Mouse (Mus musculus): ENCODE measurements around the gene Polr2b. TPM values are rescaled to one million over a fixed set of nuclear protein-coding genes. Genes with fewer than 3 reads are reported as not detected.

The Polr2b gene
- polyA plus RNA-seq, 1 experiment from 2014 or later: 46.1 TPM

DNA sequence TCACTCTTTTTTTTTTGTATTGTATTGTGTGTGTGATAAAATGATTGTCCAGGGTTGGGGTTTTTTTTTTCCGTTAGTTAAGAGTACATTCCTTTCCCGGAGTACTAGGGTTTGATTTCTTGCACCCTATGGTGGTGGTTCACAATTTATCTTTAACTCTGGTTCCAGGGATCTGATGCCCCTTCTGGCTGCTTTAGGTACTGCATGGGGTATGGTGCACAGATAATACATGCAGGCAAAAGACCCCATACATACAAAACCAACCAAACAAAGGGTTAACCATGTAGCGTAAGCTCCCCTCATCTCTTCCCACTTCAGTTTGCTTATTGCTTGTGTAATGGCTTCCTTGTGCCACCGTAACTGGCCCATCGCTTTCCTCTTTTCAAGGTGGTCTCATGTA is 34.0 kb upstream of the Polr2b start:
- no peaks in the 10 kb centered on the region for H3K27me3 ChIP-seq (ENCODE audit: insufficient read depth, low read length)
- TF ChIP-seq CTCF (IDR thresholded peaks at IDR 0.05; ENCODE audit: low read depth): peak; percentile 70
- H3K4me1 ChIP-seq (replicated peaks; ENCODE audit: insufficient read depth, low read length): no peaks in the 10 kb centered on the region; the same call in 1 of the 2 replicates
- no peak overlapping the region for H3K4me2 ChIP-seq (ENCODE audit: low read length)
- ATAC-seq (replicated peaks; ENCODE audit: low FRiP score, low read depth): no peak
- H3K9me3 ChIP-seq (replicated peaks; ENCODE audit: low read length): no peaks in the 10 kb centered on the region
- no peak overlapping the region for H3K27ac ChIP-seq
- peak; percentile 27 for DNase-seq (ENCODE audit: low spot score)
- no peak overlapping the region for H3K9ac ChIP-seq (ENCODE audit: low read depth, low read length)
- no peak overlapping the region for H3K4me3 ChIP-seq (replicated peaks; ENCODE audit: low read depth, low read length)
- 92% methylated on average over 5 of the region's 5 CpGs for WGBS
- peaks cover 61% of the 10 kb centered on the region for H3K36me3 ChIP-seq (ENCODE audit: insufficient read depth, low read length)

DNA sequence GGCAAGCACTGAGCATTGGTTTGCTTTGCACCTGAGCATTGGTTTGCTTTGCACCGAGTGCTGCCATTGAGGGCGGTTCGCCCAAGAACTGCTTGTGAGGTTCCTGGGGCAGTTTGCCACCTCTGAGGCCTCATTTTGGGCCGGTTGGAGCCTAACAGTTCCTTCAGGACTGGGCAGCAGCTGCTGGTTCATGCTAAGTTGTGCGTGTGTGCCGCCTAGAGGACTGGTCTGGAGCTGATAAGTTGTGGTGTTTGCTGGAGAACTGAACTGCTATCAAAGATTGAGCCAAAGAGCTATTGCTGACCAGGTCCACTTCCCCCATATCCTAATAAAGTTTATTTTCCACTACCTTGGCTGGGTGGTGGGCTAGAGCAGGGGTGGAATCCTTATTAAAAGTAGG is 32.7 kb upstream of the Polr2b start:
- Histone ChIP-seq H3K27me3 (ENCODE audit: insufficient read depth, low read length) (no peaks in the 10 kb centered on the region), H3K36me3 (ENCODE audit: insufficient read depth, low read length) (peaks cover 74% of the 10 kb centered on the region), H3K4me2 (ENCODE audit: low read length) (no peak overlapping the region), H3K9me3 (replicated peaks; ENCODE audit: low read length) (no peaks in the 10 kb centered on the region), H3K9ac (ENCODE audit: low read depth, low read length) (no peak overlapping the region), H3K4me1 (replicated peaks; ENCODE audit: insufficient read depth, low read length) (no peaks in the 10 kb centered on the region; the same call in 1 of the 2 replicates), H3K27ac (no peak overlapping the region), H3K4me3 (replicated peaks; ENCODE audit: low read depth, low read length) (no peak overlapping the region)
- ATAC-seq (replicated peaks; ENCODE audit: low FRiP score, low read depth): no peak
- TF ChIP-seq CTCF (IDR thresholded peaks at IDR 0.05; ENCODE audit: low read depth): no peak
- WGBS: 86% methylated on average over 6 of the region's 6 CpGs
- DNase-seq (ENCODE audit: low spot score): no peak

DNA sequence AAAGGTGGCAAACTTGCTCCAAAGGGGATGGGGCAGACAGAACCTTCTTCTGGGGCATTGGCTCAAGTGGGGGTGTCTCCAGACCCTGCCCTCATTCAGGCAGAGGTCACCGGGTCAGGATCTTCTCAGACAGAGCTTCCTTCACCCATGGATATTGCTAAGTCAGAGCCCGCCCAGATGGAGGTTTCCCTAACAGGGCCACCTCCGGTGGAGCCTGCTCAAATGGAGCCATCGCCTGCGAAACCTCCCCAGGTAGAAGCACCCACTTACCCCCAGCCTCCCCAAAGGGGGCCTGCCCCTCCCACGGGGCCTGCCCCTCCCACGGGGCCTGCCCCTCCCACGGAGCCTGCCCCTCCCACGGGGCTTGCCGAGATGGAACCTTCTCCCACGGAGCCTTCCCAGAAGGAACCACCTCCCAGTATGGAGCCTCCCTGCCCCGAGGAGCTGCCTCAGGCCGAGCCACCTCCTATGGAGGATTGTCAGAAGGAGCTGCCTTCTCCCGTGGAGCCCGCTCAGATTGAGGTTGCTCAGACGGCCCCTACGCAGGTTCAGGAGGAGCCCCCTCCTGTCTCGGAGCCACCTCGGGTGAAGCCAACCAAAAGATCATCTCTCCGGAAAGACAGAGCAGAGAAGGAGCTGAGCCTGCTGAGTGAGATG is 28.3 kb upstream of the Polr2b start:
- Histone ChIP-seq H3K27me3 (ENCODE audit: insufficient read depth, low read length) (no peaks in the 10 kb centered on the region), H3K36me3 (ENCODE audit: insufficient read depth, low read length) (peaks cover 63% of the 10 kb centered on the region), H3K4me2 (ENCODE audit: low read length) (no peak overlapping the region), H3K4me1 (replicated peaks; ENCODE audit: insufficient read depth, low read length) (no peaks in the 10 kb centered on the region), H3K9me3 (replicated peaks; ENCODE audit: low read length) (no peaks in the 10 kb centered on the region), H3K9ac (ENCODE audit: low read depth, low read length) (no peak overlapping the region), H3K27ac (no peak overlapping the region), H3K4me3 (replicated peaks; ENCODE audit: low read depth, low read length) (no peak overlapping the region)
- TF ChIP-seq CTCF (IDR thresholded peaks at IDR 0.05; ENCODE audit: low read depth): no peak
- no peak for DNase-seq (ENCODE audit: low spot score)
- ATAC-seq (replicated peaks; ENCODE audit: low FRiP score, low read depth): no peak
- 73% methylated on average over 20 of the region's 20 CpGs for WGBS

DNA sequence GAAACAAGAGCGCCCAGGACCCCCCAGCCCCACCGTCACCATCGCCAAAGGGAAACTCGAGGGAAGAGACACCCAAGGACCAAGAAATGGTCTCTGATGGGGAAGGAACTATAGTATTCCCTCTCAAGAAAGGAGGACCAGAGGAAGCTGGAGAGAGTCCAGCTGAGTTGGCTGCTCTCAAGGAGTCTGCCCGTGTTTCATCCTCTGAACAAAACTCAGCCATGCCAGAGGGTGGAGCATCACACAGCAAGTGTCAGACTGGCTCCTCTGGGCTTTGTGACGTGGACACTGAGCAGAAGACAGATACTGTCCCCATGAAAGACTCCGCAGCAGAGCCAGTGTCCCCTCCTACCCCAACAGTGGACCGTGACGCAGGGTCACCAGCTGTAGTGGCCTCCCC is 27.7 kb upstream of the Polr2b start:
- H3K9ac ChIP-seq (ENCODE audit: low read depth, low read length): no peak overlapping the region
- no peak overlapping the region for H3K4me3 ChIP-seq (replicated peaks; ENCODE audit: low read depth, low read length)
- no peak for DNase-seq (ENCODE audit: low spot score)
- peaks cover 62% of the 10 kb centered on the region for H3K36me3 ChIP-seq (ENCODE audit: insufficient read depth, low read length)
- no peaks in the 10 kb centered on the region for H3K27me3 ChIP-seq (ENCODE audit: insufficient read depth, low read length)
- H3K9me3 ChIP-seq (replicated peaks; ENCODE audit: low read length): no peaks in the 10 kb centered on the region
- H3K4me1 ChIP-seq (replicated peaks; ENCODE audit: insufficient read depth, low read length): no peaks in the 10 kb centered on the region
- no peak overlapping the region for H3K4me2 ChIP-seq (ENCODE audit: low read length)
- 89% methylated on average over 9 of the region's 9 CpGs for WGBS
- H3K27ac ChIP-seq: no peak overlapping the region
- TF ChIP-seq CTCF (IDR thresholded peaks at IDR 0.05; ENCODE audit: low read depth): no peak
- ATAC-seq (replicated peaks; ENCODE audit: low FRiP score, low read depth): no peak

DNA sequence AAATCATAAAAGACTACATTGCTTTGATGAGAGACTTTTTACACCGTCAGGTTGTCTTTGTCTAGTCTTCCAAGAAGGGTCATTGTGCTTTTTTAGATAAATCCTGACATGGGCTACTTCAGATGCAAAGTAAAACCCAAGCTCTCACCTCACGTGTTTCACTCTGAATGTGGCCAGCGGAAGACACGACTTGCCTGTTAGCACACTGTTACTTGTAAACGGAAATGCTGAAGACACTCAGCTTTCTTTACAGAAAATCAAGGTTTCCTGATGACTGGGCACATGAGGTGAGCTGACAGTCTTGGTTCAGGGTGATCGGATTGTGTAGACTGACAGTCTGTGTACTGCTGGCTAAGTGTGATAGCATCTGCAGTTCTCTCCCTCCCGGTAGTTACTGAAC is 24.3 kb upstream of the Polr2b start:
- 75% methylated on average over 7 of the region's 7 CpGs for WGBS
- no peak for ATAC-seq (replicated peaks; ENCODE audit: low FRiP score, low read depth)
- Histone ChIP-seq H3K36me3 (ENCODE audit: insufficient read depth, low read length) (peaks cover 60% of the 10 kb centered on the region), H3K27ac (no peak overlapping the region), H3K9ac (ENCODE audit: low read depth, low read length) (no peak overlapping the region), H3K9me3 (replicated peaks; ENCODE audit: low read length) (no peaks in the 10 kb centered on the region), H3K4me2 (ENCODE audit: low read length) (no peak overlapping the region), H3K4me3 (replicated peaks; ENCODE audit: low read depth, low read length) (no peak overlapping the region), H3K27me3 (ENCODE audit: insufficient read depth, low read length) (no peaks in the 10 kb centered on the region), H3K4me1 (replicated peaks; ENCODE audit: insufficient read depth, low read length) (no peaks in the 10 kb centered on the region)
- no peak for TF ChIP-seq CTCF (IDR thresholded peaks at IDR 0.05; ENCODE audit: low read depth)
- DNase-seq (ENCODE audit: low spot score): no peak

DNA sequence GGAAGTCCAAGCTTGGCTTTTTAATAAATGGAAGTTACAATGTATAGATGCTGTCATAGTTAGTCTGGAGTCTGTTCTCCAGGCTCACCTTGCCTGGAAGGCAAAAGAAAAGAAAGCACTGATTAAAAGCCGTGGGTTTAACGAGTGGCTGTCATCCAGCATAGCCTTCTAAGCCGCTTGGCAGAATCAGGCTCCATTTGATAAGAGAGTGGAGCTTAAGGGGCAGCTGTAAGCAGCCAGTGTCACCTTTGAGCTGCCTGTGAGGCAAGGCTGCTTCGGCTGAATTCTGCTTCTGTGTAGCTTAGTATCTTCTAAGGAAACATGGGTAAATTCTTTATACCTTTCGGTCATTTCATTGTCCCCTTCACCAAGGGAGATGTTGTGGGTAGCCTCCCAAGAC is 23.0 kb upstream of the Polr2b start:
- ATAC-seq (replicated peaks; ENCODE audit: low FRiP score, low read depth): no peak
- no peak for TF ChIP-seq CTCF (IDR thresholded peaks at IDR 0.05; ENCODE audit: low read depth)

DNA sequence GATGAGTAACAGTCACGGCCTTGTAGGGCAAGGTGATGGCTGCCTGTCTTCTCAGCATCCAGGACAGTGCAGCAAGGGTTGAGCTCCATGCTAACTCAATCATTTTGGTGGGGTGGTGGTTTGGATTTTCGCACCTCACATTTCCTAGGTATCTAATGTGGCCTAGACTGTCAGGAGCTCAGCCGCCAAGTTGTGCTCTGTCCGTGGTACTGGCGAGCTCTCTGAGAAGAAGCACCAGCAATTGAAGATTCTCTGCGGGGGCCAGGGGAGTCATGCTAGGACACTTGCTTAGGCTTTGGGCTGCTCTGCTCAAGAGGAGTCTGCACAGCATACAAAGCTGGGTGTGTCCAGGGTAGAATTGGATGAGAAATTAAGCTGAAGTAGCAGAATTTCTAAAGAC is 22.0 kb upstream of the Polr2b start:
- DNase-seq (ENCODE audit: low spot score) (no peak), ATAC-seq (replicated peaks; ENCODE audit: low FRiP score, low read depth) (no peak)
- no peak overlapping the region for H3K9ac ChIP-seq (ENCODE audit: low read depth, low read length)
- H3K4me1 ChIP-seq (replicated peaks; ENCODE audit: insufficient read depth, low read length): no peaks in the 10 kb centered on the region
- peaks cover 47% of the 10 kb centered on the region for H3K36me3 ChIP-seq (ENCODE audit: insufficient read depth, low read length)
- no peak overlapping the region for H3K27ac ChIP-seq
- H3K4me2 ChIP-seq (ENCODE audit: low read length): no peak overlapping the region
- no peaks in the 10 kb centered on the region for H3K9me3 ChIP-seq (replicated peaks; ENCODE audit: low read length)
- TF ChIP-seq CTCF (IDR thresholded peaks at IDR 0.05; ENCODE audit: low read depth): no peak
- H3K4me3 ChIP-seq (replicated peaks; ENCODE audit: low read depth, low read length): no peak overlapping the region
- WGBS: 75% methylated on average over 6 of the region's 6 CpGs
- H3K27me3 ChIP-seq (ENCODE audit: insufficient read depth, low read length): no peaks in the 10 kb centered on the region

More for the DNA sequence above, 23.0 kb upstream of the Polr2b start:
- DNase-seq (ENCODE audit: low spot score): no peak
- H3K9ac ChIP-seq (ENCODE audit: low read depth, low read length): no peak overlapping the region
- H3K36me3 ChIP-seq (ENCODE audit: insufficient read depth, low read length): peaks cover 50% of the 10 kb centered on the region
- no peak overlapping the region for H3K4me3 ChIP-seq (replicated peaks; ENCODE audit: low read depth, low read length)
- H3K4me1 ChIP-seq (replicated peaks; ENCODE audit: insufficient read depth, low read length): no peaks in the 10 kb centered on the region
- H3K4me2 ChIP-seq (ENCODE audit: low read length): no peak overlapping the region
- WGBS: 88% methylated on average over 5 of the region's 5 CpGs
- no peak overlapping the region for H3K27ac ChIP-seq
- H3K9me3 ChIP-seq (replicated peaks; ENCODE audit: low read length): no peaks in the 10 kb centered on the region
- no peaks in the 10 kb centered on the region for H3K27me3 ChIP-seq (ENCODE audit: insufficient read depth, low read length)
